Mouse (Mus musculus): ENCODE measurements around the gene Med18. TPM values are rescaled to one million over a fixed set of nuclear protein-coding genes. Genes with fewer than 3 reads are reported as not detected.
A peak's percentile ranks its signal among the peaks of the same experiment; 100 is the strongest.
"Not testable (repeated sequence)": the region's sequence is repeated elsewhere in the genome, so short reads cannot be mapped to it uniquely, and the experiment has no call there.

Gene Med18
- polyA plus RNA-seq, 1 experiment from 2014 or later, result 11.3 TPM

- H3K4me1 ChIP-seq (ENCODE audit: insufficient read depth, low read depth, low read length), result no peaks in the 10 kb centered on the region
- H3K27me3 ChIP-seq (replicated peaks; ENCODE audit: insufficient read depth, low read length), result no peaks in the 10 kb centered on the region
- no peak overlapping the region for H3K4me3 ChIP-seq (ENCODE audit: low read depth, low read length)
- no peaks in the 10 kb centered on the region for H3K36me3 ChIP-seq (ENCODE audit: insufficient read depth, low read length)
- WGBS, result 66% methylated on average over 4 of the region's 4 CpGs
- ATAC-seq (no peak), DNase-seq (ENCODE audit: low spot score) (no peak)
- no peak overlapping the region for H3K4me2 ChIP-seq (replicated peaks; ENCODE audit: low read depth, low read length)
- no peak overlapping the region for H3K27ac ChIP-seq (ENCODE audit: low read length)
- TF ChIP-seq EP300 (IDR thresholded peaks at IDR 0.05) (no peak), CTCF (IDR thresholded peaks at IDR 0.05) (no peak)
- H3K9ac ChIP-seq (replicated peaks; ENCODE audit: low read depth), result no peak overlapping the region
- H3K9me3 ChIP-seq (ENCODE audit: low read length), result no peaks in the 10 kb centered on the region
Observed at GRCm38 (mm10) chr4:132484231-132484630, 20.5 kb upstream of the Med18 start.

GRCm38 (mm10) chr4:132482956-132483608 lies 19.4 kb upstream of the Med18 start:
- H3K4me3 ChIP-seq (ENCODE audit: low read depth, low read length), result no peak overlapping the region
- H3K27me3 ChIP-seq (replicated peaks; ENCODE audit: insufficient read depth, low read length), result no peaks in the 10 kb centered on the region
- DNase-seq (ENCODE audit: low spot score) (no peak), ATAC-seq (no peak)
- no peaks in the 10 kb centered on the region for H3K9me3 ChIP-seq (ENCODE audit: low read length)
- H3K4me1 ChIP-seq (ENCODE audit: insufficient read depth, low read depth, low read length), result no peaks in the 10 kb centered on the region
- no peak overlapping the region for H3K4me2 ChIP-seq (replicated peaks; ENCODE audit: low read depth, low read length)
- H3K36me3 ChIP-seq (ENCODE audit: insufficient read depth, low read length), result no peaks in the 10 kb centered on the region
- H3K27ac ChIP-seq (ENCODE audit: low read length), result no peak overlapping the region
- H3K9ac ChIP-seq (replicated peaks; ENCODE audit: low read depth), result no peak overlapping the region
- WGBS, result 70% methylated on average over 13 of the region's 13 CpGs
- no peak for TF ChIP-seq CTCF (IDR thresholded peaks at IDR 0.05)
- TF ChIP-seq EP300 (IDR thresholded peaks at IDR 0.05), result no peak

GRCm38 (mm10) chr4:132482104-132482503 lies 18.4 kb upstream of the Med18 start:
- H3K4me1 ChIP-seq (ENCODE audit: insufficient read depth, low read depth, low read length); H3K27me3 ChIP-seq (replicated peaks; ENCODE audit: insufficient read depth, low read length); H3K4me3 ChIP-seq (ENCODE audit: low read depth, low read length); H3K27ac ChIP-seq (ENCODE audit: low read length); DNase-seq (ENCODE audit: low spot score); ATAC-seq; H3K9me3 ChIP-seq (ENCODE audit: low read length); H3K36me3 ChIP-seq (ENCODE audit: insufficient read depth, low read length); H3K4me2 ChIP-seq (replicated peaks; ENCODE audit: low read depth, low read length); H3K9ac ChIP-seq (replicated peaks; ENCODE audit: low read depth): not testable (repeated sequence)
- 42% methylated on average over 3 of the region's 3 CpGs for WGBS

GRCm38 (mm10) chr4:132477833-132478232 lies 14.1 kb upstream of the Med18 start:
- WGBS, result 90% methylated on average over 8 of the region's 8 CpGs
- ATAC-seq (no peak), DNase-seq (ENCODE audit: low spot score) (no peak)
- no peak overlapping the region for H3K27ac ChIP-seq (ENCODE audit: low read length)
- H3K9ac ChIP-seq (replicated peaks; ENCODE audit: low read depth), result no peak overlapping the region
- no peaks in the 10 kb centered on the region for H3K27me3 ChIP-seq (replicated peaks; ENCODE audit: insufficient read depth, low read length)
- no peak overlapping the region for H3K4me3 ChIP-seq (ENCODE audit: low read depth, low read length)
- H3K36me3 ChIP-seq (ENCODE audit: insufficient read depth, low read length), result no peaks in the 10 kb centered on the region
- H3K4me2 ChIP-seq (replicated peaks; ENCODE audit: low read depth, low read length), result no peak overlapping the region
- H3K9me3 ChIP-seq (ENCODE audit: low read length), result no peaks in the 10 kb centered on the region
- H3K4me1 ChIP-seq (ENCODE audit: insufficient read depth, low read depth, low read length), result no peaks in the 10 kb centered on the region
- TF ChIP-seq EP300 (IDR thresholded peaks at IDR 0.05), result no peak

- H3K36me3 ChIP-seq (ENCODE audit: insufficient read depth, low read length), result no peaks in the 10 kb centered on the region
- ATAC-seq, result peak; percentile 79
- 55% methylated on average over 13 of the region's 13 CpGs for WGBS
Observed at GRCm38 (mm10) chr4:132475895-132476878, 12.5 kb upstream of the Med18 start.

GRCm38 (mm10) chr4:132474631-132475030 lies 10.9 kb upstream of the Med18 start:
- peak; percentile 84 for DNase-seq (ENCODE audit: low spot score)
- Histone ChIP-seq H3K27me3 (replicated peaks; ENCODE audit: insufficient read depth, low read length) (no peaks in the 10 kb centered on the region), H3K4me1 (ENCODE audit: insufficient read depth, low read depth, low read length) (no peaks in the 10 kb centered on the region), H3K4me2 (replicated peaks; ENCODE audit: low read depth, low read length) (no peak overlapping the region), H3K27ac (ENCODE audit: low read length) (peak overlapping the region; percentile 20; the same call in 1 of the 2 replicates), H3K36me3 (ENCODE audit: insufficient read depth, low read length) (no peaks in the 10 kb centered on the region), H3K9ac (replicated peaks; ENCODE audit: low read depth) (no peak overlapping the region), H3K4me3 (ENCODE audit: low read depth, low read length) (no peak overlapping the region), H3K9me3 (ENCODE audit: low read length) (no peaks in the 10 kb centered on the region)
- TF ChIP-seq CTCF (IDR thresholded peaks at IDR 0.05) (no peak), EP300 (IDR thresholded peaks at IDR 0.05) (no peak; the same call in 1 of the 2 replicates)
- 58% methylated on average over 4 of the region's 4 CpGs for WGBS
- ATAC-seq, result peak; percentile 81

More at GRCm38 (mm10) chr4:132475895-132476878, 12.5 kb upstream of the Med18 start:
- no peaks in the 10 kb centered on the region for H3K9me3 ChIP-seq (ENCODE audit: low read length)
- no peak overlapping the region for H3K4me2 ChIP-seq (replicated peaks; ENCODE audit: low read depth, low read length)
- DNase-seq (ENCODE audit: low spot score), result peak; percentile 81
- H3K9ac ChIP-seq (replicated peaks; ENCODE audit: low read depth), result no peak overlapping the region
- no peak overlapping the region for H3K4me3 ChIP-seq (ENCODE audit: low read depth, low read length)
- H3K27me3 ChIP-seq (replicated peaks; ENCODE audit: insufficient read depth, low read length), result no peaks in the 10 kb centered on the region
- H3K27ac ChIP-seq (ENCODE audit: low read length), result 0 out of 2 replicates have a peak overlapping the region, but pooled peaks have one; percentile 15
- no peaks in the 10 kb centered on the region for H3K4me1 ChIP-seq (ENCODE audit: insufficient read depth, low read depth, low read length)
- TF ChIP-seq CTCF (IDR thresholded peaks at IDR 0.05), result no peak
- peak; percentile 33 for TF ChIP-seq EP300 (IDR thresholded peaks at IDR 0.05)

Measured in lung, postnatal 0 days (tissue).